Mouse (Mus musculus): ENCODE results near the gene Nmt2. TPM values are rescaled to one million over a fixed set of nuclear protein-coding genes. Genes with fewer than 3 reads are reported as not detected.

The Nmt2 gene
- polyA plus RNA-seq, 1 experiment from 2014 or later, result 38.3 TPM

- H3K9ac ChIP-seq (ENCODE audit: low read depth, low read length), result peak within 1 kb of the TSS; percentile 39; the same call in 1 of the 2 replicates
- H3K4me1 ChIP-seq (ENCODE audit: control insufficient read depth, insufficient read depth, low read length), result peaks cover 10% of the 10 kb centered on the region
- WGBS, result 4% methylated on average over 20 of the region's 20 CpGs
- no peaks in the 10 kb centered on the region for H3K36me3 ChIP-seq (ENCODE audit: control insufficient read depth, insufficient read depth, low read length)
- H3K27ac ChIP-seq (ENCODE audit: low read length), result peak within 1 kb of the TSS; percentile 57
- peak within 1 kb of the TSS; percentile 44 for H3K4me3 ChIP-seq (ENCODE audit: low read length)
- no peaks in the 10 kb centered on the region for H3K27me3 ChIP-seq (replicated peaks; ENCODE audit: control insufficient read depth, insufficient read depth, low read length)
- peak within 1 kb of the TSS; percentile 55 for H3K4me2 ChIP-seq (ENCODE audit: low read depth, low read length)
- no peaks in the 10 kb centered on the region for H3K9me3 ChIP-seq (ENCODE audit: control insufficient read depth, low read length)
- ATAC-seq, result peak; percentile 71
These were observed 51.7 kb downstream of the Nmt2 start, which contains the start of gene Acbd7 for GRCm38 (mm10) chr2:3335611-3336301. Gene Acbd7, plus strand, starts transcription at chr2:3336168.

GRCm38 (mm10) chr2:3348422-3348821 is 64.4 kb downstream of the Nmt2 start:
- no peaks in the 10 kb centered on the region for H3K27me3 ChIP-seq (replicated peaks; ENCODE audit: control insufficient read depth, insufficient read depth, low read length)
- no peak for ATAC-seq
- no peaks in the 10 kb centered on the region for H3K9me3 ChIP-seq (ENCODE audit: control insufficient read depth, low read length)
- 75% methylated on average over 4 of the region's 4 CpGs for WGBS
- H3K27ac ChIP-seq (ENCODE audit: low read length), result no peak overlapping the region
- H3K4me1 ChIP-seq (ENCODE audit: control insufficient read depth, insufficient read depth, low read length), result no peaks in the 10 kb centered on the region
- H3K36me3 ChIP-seq (ENCODE audit: control insufficient read depth, insufficient read depth, low read length), result no peaks in the 10 kb centered on the region
- H3K9ac ChIP-seq (ENCODE audit: low read depth, low read length), result no peak overlapping the region
- H3K4me3 ChIP-seq (ENCODE audit: low read length), result no peak overlapping the region
- H3K4me2 ChIP-seq (ENCODE audit: low read depth, low read length), result no peak overlapping the region

GRCm38 (mm10) chr2:3348919-3349318 is 64.9 kb downstream of the Nmt2 start:
- no peaks in the 10 kb centered on the region for H3K9me3 ChIP-seq (ENCODE audit: control insufficient read depth, low read length)
- no peaks in the 10 kb centered on the region for H3K4me1 ChIP-seq (ENCODE audit: control insufficient read depth, insufficient read depth, low read length)
- 25% methylated on average over 3 of the region's 3 CpGs for WGBS
- no peaks in the 10 kb centered on the region for H3K27me3 ChIP-seq (replicated peaks; ENCODE audit: control insufficient read depth, insufficient read depth, low read length)
- H3K27ac ChIP-seq (ENCODE audit: low read length), result no peak overlapping the region
- H3K36me3 ChIP-seq (ENCODE audit: control insufficient read depth, insufficient read depth, low read length), result no peaks in the 10 kb centered on the region
- no peak overlapping the region for H3K9ac ChIP-seq (ENCODE audit: low read depth, low read length)
- no peak overlapping the region for H3K4me3 ChIP-seq (ENCODE audit: low read length)
- ATAC-seq, result no peak
- no peak overlapping the region for H3K4me2 ChIP-seq (ENCODE audit: low read depth, low read length)

GRCm38 (mm10) chr2:3353160-3353559 is 69.1 kb downstream of the Nmt2 start:
- Histone ChIP-seq H3K27me3 (replicated peaks; ENCODE audit: control insufficient read depth, insufficient read depth, low read length) (no peaks in the 10 kb centered on the region), H3K4me3 (ENCODE audit: low read length) (no peak overlapping the region), H3K27ac (ENCODE audit: low read length) (no peak overlapping the region), H3K4me1 (ENCODE audit: control insufficient read depth, insufficient read depth, low read length) (no peaks in the 10 kb centered on the region), H3K9ac (ENCODE audit: low read depth, low read length) (no peak overlapping the region), H3K36me3 (ENCODE audit: control insufficient read depth, insufficient read depth, low read length) (no peaks in the 10 kb centered on the region), H3K4me2 (ENCODE audit: low read depth, low read length) (no peak overlapping the region), H3K9me3 (ENCODE audit: control insufficient read depth, low read length) (no peaks in the 10 kb centered on the region)
- no peak for ATAC-seq

GRCm38 (mm10) chr2:3355793-3356192 is 71.8 kb downstream of the Nmt2 start:
- ATAC-seq, result no peak
- Histone ChIP-seq H3K4me3 (ENCODE audit: low read length) (no peak overlapping the region), H3K9me3 (ENCODE audit: control insufficient read depth, low read length) (no peaks in the 10 kb centered on the region), H3K9ac (ENCODE audit: low read depth, low read length) (no peak overlapping the region), H3K4me2 (ENCODE audit: low read depth, low read length) (no peak overlapping the region), H3K27ac (ENCODE audit: low read length) (no peak overlapping the region), H3K4me1 (ENCODE audit: control insufficient read depth, insufficient read depth, low read length) (no peaks in the 10 kb centered on the region), H3K27me3 (replicated peaks; ENCODE audit: control insufficient read depth, insufficient read depth, low read length) (no peaks in the 10 kb centered on the region), H3K36me3 (ENCODE audit: control insufficient read depth, insufficient read depth, low read length) (no peaks in the 10 kb centered on the region)
- WGBS, result 86% methylated on average over 8 of the region's 8 CpGs

GRCm38 (mm10) chr2:3356311-3356710 is 72.3 kb downstream of the Nmt2 start:
- Histone ChIP-seq H3K4me2 (ENCODE audit: low read depth, low read length) (no peak overlapping the region), H3K36me3 (ENCODE audit: control insufficient read depth, insufficient read depth, low read length) (no peaks in the 10 kb centered on the region), H3K9me3 (ENCODE audit: control insufficient read depth, low read length) (no peaks in the 10 kb centered on the region), H3K27me3 (replicated peaks; ENCODE audit: control insufficient read depth, insufficient read depth, low read length) (no peaks in the 10 kb centered on the region), H3K4me3 (ENCODE audit: low read length) (no peak overlapping the region), H3K4me1 (ENCODE audit: control insufficient read depth, insufficient read depth, low read length) (no peaks in the 10 kb centered on the region), H3K27ac (ENCODE audit: low read length) (no peak overlapping the region), H3K9ac (ENCODE audit: low read depth, low read length) (no peak overlapping the region)
- WGBS, result 29% methylated on average over 3 of the region's 3 CpGs
- peak; percentile 60 for ATAC-seq

GRCm38 (mm10) chr2:3357887-3358286 is 73.9 kb downstream of the Nmt2 start:
- no peak overlapping the region for H3K9ac ChIP-seq (ENCODE audit: low read depth, low read length)
- H3K4me1 ChIP-seq (ENCODE audit: control insufficient read depth, insufficient read depth, low read length), result no peaks in the 10 kb centered on the region
- no peaks in the 10 kb centered on the region for H3K9me3 ChIP-seq (ENCODE audit: control insufficient read depth, low read length)
- ATAC-seq, result no peak
- no peak overlapping the region for H3K4me3 ChIP-seq (ENCODE audit: low read length)
- no peaks in the 10 kb centered on the region for H3K27me3 ChIP-seq (replicated peaks; ENCODE audit: control insufficient read depth, insufficient read depth, low read length)
- H3K4me2 ChIP-seq (ENCODE audit: low read depth, low read length), result no peak overlapping the region
- H3K36me3 ChIP-seq (ENCODE audit: control insufficient read depth, insufficient read depth, low read length), result no peaks in the 10 kb centered on the region
- 72% methylated on average over 3 of the region's 3 CpGs for WGBS
- H3K27ac ChIP-seq (ENCODE audit: low read length), result no peak overlapping the region

- ATAC-seq, result no peak
- Histone ChIP-seq H3K9ac (ENCODE audit: low read depth, low read length) (no peak overlapping the region), H3K27ac (ENCODE audit: low read length) (no peak overlapping the region), H3K4me1 (ENCODE audit: control insufficient read depth, insufficient read depth, low read length) (no peaks in the 10 kb centered on the region), H3K9me3 (ENCODE audit: control insufficient read depth, low read length) (no peaks in the 10 kb centered on the region), H3K4me3 (ENCODE audit: low read length) (no peak overlapping the region), H3K36me3 (ENCODE audit: control insufficient read depth, insufficient read depth, low read length) (no peaks in the 10 kb centered on the region), H3K27me3 (replicated peaks; ENCODE audit: control insufficient read depth, insufficient read depth, low read length) (no peaks in the 10 kb centered on the region), H3K4me2 (ENCODE audit: low read depth, low read length) (no peak overlapping the region)
- 78% methylated on average over 3 of the region's 3 CpGs for WGBS
These were observed 77.1 kb downstream of the Nmt2 start for GRCm38 (mm10) chr2:3361067-3361466.

- Histone ChIP-seq H3K9ac (ENCODE audit: low read depth, low read length) (no peak overlapping the region), H3K27me3 (replicated peaks; ENCODE audit: control insufficient read depth, insufficient read depth, low read length) (no peaks in the 10 kb centered on the region), H3K4me2 (ENCODE audit: low read depth, low read length) (no peak overlapping the region), H3K9me3 (ENCODE audit: control insufficient read depth, low read length) (no peaks in the 10 kb centered on the region), H3K4me1 (ENCODE audit: control insufficient read depth, insufficient read depth, low read length) (no peaks in the 10 kb centered on the region), H3K27ac (ENCODE audit: low read length) (no peak overlapping the region), H3K36me3 (ENCODE audit: control insufficient read depth, insufficient read depth, low read length) (no peaks in the 10 kb centered on the region), H3K4me3 (ENCODE audit: low read length) (no peak overlapping the region)
- 59% methylated on average over 4 of the region's 4 CpGs for WGBS
- no peak for ATAC-seq
These were observed 81.1 kb downstream of the Nmt2 start for GRCm38 (mm10) chr2:3365127-3365526.
